Mouse (Mus musculus): ENCODE data around the gene Hebp2.

- TF ChIP-seq CTCF (IDR thresholded peaks at IDR 0.05; ENCODE audit: control insufficient read depth, insufficient read depth, low read length) (no peak), POLR2A (IDR thresholded peaks at IDR 0.05; ENCODE audit: borderline replicate concordance, control insufficient read depth, low read depth, low read length) (no peak)
These were observed 34.4 kb downstream of the Hebp2 start for GRCm38 (mm10) chr10:18511496-18511895.

Measured in bone marrow, adult 2 months (tissue).